Mouse (Mus musculus) left cerebral cortex, postnatal 36 days (tissue): Measurements from ENCODE around the gene Abhd18. TPM values are rescaled to one million over a fixed set of nuclear protein-coding genes. Genes with fewer than 3 reads are reported as not detected.

Experiments
- DNase-seq, 2 experiments: peaks; one replicate each; pipeline ENCODE4 v3.0.0; 2021 to 2022; ENCODE audit warnings: low spot score in 2 of 2, mixed read lengths in 1 of 2
- intact Hi-C: fragments of 180-260 bp; cut with DNase I; formaldehyde crosslinking; loops from one replicate; pipeline ENCODE4 v1.15.1; 2025
- total RNA-seq, 2 experiments: library from RNA; stranded (reverse); gene quantifications; 2 replicates each; pipeline ENCODE4 v1.2.3; 2021

Gene Abhd18
- total RNA-seq, 2 experiments from 2014 or later: 10.2 to 13.7 TPM

DNA sequence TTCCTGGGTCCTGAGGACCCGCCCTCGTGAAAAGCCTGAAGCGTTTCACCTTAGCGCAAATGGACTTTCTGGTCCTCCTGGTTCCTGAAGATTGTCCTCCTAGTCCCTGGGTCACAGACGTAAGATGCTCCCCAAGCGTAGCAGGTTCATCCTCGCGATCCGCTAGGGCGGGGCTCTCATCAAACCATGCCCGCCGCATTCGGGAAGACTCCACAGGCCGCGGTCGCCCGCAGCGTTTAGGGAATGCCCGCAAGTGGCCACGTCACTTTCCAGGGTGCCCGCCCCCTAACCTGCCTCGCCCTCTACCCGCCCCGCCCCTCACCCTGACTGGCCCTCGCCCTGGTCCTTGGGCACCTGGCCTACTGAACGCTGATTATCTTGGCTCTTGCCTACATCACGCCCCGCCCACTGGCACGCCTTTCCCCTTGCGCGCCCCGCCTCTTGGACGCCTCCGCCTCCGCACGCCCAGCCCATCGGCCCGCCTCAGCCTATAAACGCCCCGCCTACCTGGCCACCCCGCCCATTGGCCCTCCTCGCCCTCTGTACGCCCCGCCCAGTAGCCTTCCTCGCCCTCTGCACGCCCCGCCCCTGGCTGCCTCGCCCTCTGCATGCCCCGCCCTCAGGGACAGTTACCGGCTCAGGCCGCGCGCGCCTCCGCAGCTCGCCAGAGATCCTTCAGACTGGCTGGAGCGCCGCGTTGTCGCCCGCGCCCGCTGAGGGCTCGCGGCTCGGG, 102.6 kb downstream of the Abhd18 start, which contains the start of gene Larp1b:
TSS of gene Larp1b (plus strand) at position 659 of the 733 bp plus-strand sequence.
- DNase-seq: peak; percentile 98 to 99
- intact Hi-C loops: loop anchor here (2.0 kb wide), 1 partner anchor 133 kb away; the partner anchor contains the start of gene Pgrmc2

DNA sequence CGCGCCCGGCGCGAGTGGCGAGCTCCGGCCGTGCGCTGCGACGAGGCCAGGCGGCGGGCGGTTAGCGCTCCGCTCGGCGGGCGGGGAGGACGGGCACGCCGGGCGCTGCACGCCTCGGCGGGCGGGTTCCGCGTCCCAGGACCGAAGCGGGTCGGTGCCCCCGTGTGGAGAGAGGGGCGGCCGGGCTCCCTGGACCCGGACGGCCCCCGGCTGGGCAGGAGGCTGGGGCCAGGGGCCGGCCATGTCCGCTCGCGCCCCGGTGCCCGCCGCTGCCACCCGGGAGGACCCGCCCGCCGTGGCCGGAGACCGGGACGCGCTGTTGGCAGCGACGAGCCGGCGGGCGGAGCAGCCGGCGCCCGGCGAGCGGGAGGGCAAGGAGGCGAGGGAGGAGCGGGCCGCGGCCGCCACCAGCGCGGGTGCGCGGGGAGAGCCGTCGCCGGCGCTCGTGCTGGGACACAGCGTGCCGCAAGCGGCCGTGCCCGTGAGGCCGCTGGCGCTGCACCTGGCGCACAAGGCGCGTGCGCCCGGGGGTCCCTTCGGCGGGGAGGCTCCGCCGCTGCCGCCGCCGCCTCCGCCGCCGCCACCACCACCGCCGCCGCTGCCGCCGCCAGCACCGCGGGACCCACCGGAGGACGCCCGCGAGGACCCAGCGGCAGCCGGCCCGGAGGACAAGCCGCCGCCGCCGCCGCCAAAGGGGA, 103.3 kb downstream of the Abhd18 start:
- DNase-seq: peak in 1 of 2 experiments; percentile 65
- intact Hi-C loops: loop anchor here (2.0 kb wide), 1 partner anchor 133 kb away; the partner anchor contains the start of gene Pgrmc2

DNA sequence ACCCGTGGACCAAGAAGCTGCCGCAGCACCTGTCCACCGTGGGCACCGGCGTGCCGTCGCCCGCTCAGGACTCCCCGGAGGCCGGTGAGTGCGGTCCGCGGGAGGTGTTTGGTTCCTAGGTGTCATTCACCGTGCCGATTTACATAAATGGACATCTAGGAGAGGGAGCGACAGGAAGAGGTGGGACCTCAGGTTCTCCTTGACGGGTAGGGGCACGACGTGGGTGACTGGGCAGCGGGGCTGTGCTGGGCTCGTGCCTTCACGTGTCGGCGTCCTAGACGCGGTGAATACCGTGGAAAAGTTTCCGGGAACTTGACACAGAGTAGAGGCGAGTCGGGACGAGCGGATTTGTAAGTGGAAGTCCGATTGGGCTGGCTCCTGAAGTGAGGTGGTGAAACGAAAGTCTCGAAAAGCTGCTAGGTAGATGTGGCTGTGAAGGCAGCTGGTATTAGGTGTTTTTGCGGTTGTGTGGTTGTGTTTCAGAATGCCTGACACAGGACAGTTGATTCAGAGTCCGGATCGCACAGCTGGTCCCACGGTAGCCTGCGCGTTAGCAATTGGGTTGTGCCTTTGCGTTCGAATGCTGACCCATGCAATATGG, 103.9 kb downstream of the Abhd18 start:
- intact Hi-C loops: no loop called here
- DNase-seq: peak in 1 of 2 experiments; percentile 46

DNA sequence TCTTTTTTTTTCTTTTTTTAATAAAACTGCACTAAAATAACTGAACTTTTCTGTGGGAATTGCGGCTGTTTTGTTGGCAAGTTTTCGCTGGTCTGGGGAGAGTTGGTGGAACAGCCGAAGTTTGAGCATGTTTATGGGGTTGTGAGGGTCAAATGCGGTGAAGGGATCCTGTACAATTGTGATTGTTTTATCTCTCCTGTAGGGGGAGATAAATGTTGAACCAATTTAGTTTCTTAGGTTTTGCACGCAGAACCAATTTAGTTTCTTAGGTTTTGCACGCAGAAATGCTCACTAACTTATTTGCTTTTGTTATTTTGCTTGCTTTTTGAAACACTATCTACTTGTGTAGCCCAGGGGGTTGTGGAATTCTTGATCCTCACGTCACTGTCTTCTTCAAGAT, 104.6 kb downstream of the Abhd18 start:
- intact Hi-C loops: no loop called here
- DNase-seq: no peak

DNA sequence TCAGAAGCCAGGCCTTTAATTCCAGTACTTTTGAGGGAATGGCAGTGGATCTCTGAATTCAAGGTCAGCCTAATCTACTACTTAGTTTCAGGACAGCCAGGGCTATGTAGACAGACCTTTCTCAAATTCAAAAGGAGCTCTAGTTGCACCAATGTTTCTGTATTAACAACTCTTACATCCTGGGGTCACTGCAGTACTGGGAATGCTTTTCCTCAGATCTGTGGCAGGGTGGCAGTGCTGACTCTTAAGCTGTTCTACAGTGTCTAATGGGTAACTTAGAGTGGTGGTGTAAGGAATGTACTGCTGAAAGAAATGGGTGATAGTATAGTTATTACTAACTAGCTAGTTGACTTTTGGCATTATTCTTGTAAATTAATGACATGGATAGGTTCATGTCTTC, 105.8 kb downstream of the Abhd18 start:
- DNase-seq: no peak
- intact Hi-C loops: no loop called here

- DNase-seq: no peak
- intact Hi-C loops: no loop called here
Measured at GRCm38 (mm10) chr3:40954792-40955191, 108.0 kb downstream of the Abhd18 start.

GRCm38 (mm10) chr3:40958831-40959230, 112.1 kb downstream of the Abhd18 start:
- DNase-seq: no peak
- intact Hi-C loops: no loop called here

DNA sequence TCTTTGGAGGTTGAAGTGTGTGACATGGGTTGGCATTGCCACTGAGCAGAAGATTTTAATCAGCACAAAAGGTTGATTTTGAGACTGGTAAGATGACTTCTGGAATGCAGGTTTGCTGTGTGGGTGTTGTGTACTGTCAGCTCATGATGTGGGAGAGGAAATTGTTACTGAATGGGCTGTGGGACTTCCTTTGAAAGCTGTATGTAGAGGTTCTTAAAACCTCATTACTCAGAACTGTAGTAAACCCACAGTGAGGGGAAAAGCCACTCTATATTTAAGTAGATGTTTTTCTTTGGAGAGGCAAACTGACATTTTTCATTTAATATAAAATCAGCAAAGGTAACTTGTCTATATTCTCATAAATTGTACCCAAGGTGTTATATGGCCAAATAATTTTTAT, 134.0 kb downstream of the Abhd18 start:
- DNase-seq: no peak
- intact Hi-C loops: no loop called here

DNA sequence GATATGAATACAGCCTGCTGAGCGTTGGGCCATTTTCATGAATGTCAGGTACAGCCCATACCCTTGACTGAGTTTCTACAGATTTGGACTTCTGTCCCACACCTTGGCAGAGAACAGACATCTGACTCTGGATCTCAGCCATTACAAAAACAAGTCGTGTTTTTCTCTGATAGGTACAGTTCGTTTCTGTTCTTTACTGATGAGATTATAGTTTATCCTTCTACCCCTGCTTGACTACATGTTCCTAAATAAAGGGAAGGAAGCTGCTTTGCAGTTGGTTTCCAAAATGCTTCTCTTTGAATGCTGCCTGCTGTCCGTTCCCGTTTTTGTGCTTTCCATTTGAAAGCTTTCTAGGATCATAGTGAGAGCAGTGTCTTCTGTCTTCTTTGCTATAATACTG, 140.8 kb downstream of the Abhd18 start:
- intact Hi-C loops: no loop called here
- no peak for DNase-seq

Other genes with a start within 250 kb of the Abhd18 start
- under 1 TPM in 1 of 2 experiments, not detected in 1; 0.15 TPM for gene Slc25a31, start 138.1 kb upstream of the Abhd18 start, total RNA-seq
- gene Hspa4l, start 102.5 kb upstream of the Abhd18 start, total RNA-seq: 100 to 1,000 TPM; 153 to 164 TPM
- 1 to 10 TPM; 4.0 to 4.2 TPM for gene Plk4, start 47.0 kb upstream of the Abhd18 start, total RNA-seq
- 10 to 100 TPM; 16.7 to 22.1 TPM for gene Mfsd8, start 84 bp upstream of the Abhd18 start, total RNA-seq
- under 1 TPM in 1 of 2 experiments, not detected in 1; 0.32 TPM for gene 1700034I23Rik, start 55.6 kb downstream of the Abhd18 start, total RNA-seq
- gene Larp1b, start 102.9 kb downstream of the Abhd18 start, total RNA-seq: 10 to 100 TPM; 20.5 to 26.5 TPM
- gene Pgrmc2, start 236.1 kb downstream of the Abhd18 start, total RNA-seq: 10 to 100 TPM; 59.3 to 59.9 TPM